Mouse (Mus musculus) left cerebral cortex, adult 18-20 months (tissue): Measurements from ENCODE around the gene Hivep3. TPM values are rescaled to one million over a fixed set of nuclear protein-coding genes. Genes with fewer than 3 reads are reported as not detected.

ENCODE experiments used
- DNase-seq, 2 experiments: peaks; one replicate each; pipeline ENCODE4 v3.0.0; 2021 to 2022; ENCODE audit warnings: low spot score in 2 of 2, mixed read lengths in 1 of 2
- total RNA-seq, 2 experiments: library from RNA; stranded (reverse); gene quantifications; 2 replicates each; pipeline ENCODE4 v1.2.3; 2021

The Hivep3 gene
- total RNA-seq, 2 experiments from 2014 or later: 56.0 to 56.9 TPM

DNA sequence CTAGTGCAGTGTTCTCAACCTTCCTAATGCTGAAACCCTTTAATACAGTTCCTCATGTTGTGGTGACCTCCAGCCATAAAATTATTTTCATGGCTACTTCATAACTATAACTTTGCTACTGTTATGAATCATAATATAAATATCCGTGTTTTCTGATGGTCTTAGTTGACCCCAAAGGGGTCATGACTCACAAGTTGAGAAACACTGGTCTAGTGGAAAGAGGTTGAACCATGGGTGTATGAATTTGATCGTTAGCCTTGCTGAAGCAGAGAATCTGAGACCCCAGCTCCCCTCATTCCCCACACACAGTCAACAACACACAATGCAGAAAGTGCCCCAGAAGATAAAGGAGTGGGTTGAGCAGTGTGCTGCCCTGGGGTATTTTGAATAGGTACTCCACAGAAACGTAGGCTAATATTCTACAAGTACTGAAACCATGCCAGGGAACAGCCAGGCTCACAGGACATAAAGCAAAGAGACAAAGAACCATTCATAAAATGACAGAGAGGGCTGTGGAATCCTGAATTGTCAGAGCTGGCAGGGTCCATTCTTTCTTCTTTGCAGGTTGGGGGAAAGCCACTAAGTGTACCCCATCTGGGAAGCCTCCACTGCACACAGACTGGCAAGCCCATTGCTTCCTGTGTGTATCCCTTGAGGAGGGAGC, 212.8 kb downstream of the Hivep3 start:
- DNase-seq: no peak

DNA sequence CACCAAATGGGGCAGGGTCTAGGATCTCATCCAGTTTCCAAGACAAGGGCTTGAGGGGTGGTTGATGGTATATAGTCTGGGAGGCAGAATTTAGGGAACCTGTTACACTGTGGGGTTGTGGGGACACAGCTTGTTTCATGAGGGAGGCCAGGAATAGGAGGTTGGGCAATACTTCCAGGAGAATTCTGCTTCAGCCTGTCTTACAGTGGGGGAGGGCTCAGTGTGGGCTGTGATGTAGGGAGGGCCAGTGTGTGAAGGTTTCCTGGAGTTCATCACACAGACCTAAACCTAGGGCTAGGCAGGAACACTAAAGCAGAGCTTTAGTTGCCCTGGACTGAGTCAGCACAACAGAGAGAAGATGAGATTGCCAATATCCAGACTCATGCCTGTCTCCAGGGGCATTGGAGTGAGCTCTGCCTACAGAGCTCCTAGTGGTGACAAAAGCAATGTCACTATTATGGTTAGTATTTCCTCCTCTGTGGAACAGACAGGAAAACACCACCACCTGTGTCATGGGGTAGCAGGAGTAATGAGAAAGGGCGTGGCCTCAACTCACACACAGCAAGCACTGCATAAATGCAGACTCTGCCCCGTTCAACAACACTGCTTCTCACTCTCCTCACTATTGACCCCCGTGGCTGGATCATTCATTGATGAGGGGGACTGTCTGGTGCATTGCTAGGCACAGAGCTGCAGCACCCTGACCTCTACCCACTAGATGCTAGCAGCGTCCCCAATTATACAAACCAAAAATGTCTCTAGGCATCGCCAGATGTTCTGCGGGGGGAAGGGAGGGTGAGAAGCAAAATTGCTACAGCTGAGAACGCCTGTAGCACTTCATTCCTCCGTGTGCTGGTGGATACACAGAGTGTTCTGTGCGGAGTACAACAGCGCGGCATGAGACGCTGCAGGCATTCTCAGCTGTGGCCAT, 213.9 kb downstream of the Hivep3 start:
- DNase-seq: no peak

DNA sequence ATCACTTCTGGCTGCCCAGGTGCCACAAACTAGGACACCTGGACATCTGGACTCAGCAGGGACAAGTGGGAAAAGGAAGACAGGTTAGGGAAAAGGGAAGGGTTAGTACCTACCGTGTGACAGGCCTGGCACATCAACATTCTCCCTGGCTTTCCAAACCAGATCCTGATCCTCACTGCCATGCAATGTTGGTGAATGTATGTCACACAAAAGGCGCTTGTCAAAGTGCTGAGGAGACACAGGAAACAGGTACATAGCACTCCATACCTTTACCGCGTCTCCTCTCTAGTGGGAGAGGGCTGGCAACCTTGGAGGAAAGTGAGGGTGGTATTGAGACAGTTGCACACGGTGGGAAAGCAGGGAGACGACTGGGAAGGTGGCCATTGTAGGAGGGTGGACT, 214.8 kb downstream of the Hivep3 start:
- no peak for DNase-seq

DNA sequence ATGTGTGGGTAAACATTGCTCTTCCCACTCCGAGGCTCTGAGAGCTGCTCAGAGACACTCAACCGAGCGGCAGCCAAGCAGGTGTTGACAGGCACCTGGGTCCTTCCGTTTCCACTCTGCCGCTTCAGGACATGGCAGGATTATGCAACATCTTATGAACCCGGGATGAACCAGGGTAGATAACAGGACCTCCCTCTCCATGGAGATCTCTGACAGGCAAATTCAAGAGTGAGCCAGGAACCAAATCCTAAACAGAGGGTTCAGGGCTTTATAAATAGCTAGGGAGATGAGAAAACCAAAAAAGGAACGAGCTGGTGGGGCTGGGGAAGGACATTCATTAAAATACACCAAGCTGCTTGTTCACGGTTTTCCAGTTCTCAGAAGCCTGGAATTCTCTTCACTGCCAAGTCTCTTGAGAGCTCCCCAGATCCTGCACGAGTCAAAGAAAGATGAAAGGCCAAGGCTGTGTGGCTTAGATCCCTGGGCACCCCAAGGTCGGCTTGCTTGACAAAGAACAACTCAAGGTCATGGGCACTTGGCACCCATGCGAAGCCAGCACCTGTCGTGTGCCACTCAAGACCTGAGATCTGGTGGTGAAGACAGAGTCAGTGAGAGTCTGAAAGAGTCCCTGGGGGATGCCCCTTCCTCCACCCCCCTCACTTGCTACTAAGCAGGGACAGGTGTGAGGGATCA, 215.5 kb downstream of the Hivep3 start:
- DNase-seq: peak in 1 of 2 experiments; percentile 45

DNA sequence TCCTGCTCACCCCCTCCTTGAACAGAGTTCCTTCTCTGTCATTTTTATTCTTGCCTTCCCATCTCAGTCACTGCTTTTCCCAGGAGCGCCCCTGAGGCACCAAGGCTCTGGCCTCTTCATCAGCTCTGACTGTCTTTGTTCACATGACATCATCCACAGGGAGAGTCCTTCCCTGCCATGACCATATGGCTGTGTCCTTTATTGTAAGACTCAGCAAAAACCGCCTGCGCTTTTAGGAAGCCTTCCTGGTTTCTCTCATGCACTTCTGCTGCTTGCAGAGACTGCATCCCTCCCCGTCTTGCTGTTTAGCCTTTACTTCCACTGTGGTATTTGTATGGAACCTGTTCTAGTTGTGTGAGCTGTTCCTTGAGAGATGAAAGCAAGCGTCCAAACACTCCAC, 216.6 kb downstream of the Hivep3 start:
- peak in 1 of 2 experiments; percentile 48 for DNase-seq

DNA sequence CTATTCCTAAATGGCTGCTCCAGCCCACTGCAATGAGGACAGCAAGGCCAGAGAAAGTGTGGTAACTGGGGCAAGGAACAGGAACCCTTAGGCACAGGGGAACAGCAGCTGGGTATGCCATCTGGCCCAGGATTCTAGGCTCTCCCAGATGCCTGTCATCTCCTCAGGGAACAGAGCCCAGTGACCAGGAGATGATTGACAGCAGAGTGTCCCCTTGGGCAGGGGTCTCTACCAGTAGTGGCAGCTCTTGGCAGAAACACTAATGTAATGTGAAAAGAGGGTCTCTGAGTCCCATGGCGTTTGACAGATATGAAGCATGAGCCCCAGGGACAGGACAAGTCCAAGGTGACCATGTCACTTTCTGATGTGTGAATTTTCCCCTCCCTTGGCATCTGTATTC, 217.5 kb downstream of the Hivep3 start:
- DNase-seq: no peak

DNA sequence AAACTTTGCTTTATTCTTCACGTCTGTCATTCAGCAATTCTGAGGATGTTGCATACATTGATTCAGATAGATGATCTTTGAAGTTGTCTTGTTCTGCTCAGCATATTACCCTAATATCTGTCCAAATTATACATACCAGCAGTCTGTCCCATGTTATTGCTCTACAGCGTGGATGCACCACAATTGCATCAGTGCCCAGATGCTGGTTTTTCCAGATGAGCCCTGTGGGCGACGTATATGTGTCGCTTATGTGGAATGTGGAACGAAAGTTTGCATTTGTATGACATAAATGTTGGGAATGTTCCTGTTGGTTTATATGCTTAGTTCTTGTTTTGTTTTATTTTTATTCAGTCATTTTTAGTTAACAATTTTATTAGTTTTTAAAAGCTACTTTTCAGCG, 221.4 kb downstream of the Hivep3 start:
- DNase-seq: no peak

DNA sequence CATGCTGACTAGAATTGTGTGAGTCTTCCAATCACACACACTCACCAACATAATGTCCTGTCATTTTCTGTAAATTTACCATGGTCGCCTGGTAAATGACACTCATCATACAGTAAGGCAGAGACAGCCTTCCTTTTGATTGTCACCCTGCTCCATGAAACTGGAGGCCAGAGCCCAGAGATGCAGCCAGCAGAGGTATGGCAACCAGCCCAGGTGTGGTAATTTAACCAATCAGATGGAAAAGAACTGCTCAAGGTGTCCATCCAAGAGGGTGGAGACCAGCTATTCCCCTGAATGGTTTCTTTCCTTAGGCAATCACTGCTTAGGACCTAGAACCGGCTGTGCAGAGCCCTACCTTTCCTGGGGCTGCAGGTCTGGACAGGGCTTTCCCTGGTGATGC, 224.4 kb downstream of the Hivep3 start:
- no peak for DNase-seq

DNA sequence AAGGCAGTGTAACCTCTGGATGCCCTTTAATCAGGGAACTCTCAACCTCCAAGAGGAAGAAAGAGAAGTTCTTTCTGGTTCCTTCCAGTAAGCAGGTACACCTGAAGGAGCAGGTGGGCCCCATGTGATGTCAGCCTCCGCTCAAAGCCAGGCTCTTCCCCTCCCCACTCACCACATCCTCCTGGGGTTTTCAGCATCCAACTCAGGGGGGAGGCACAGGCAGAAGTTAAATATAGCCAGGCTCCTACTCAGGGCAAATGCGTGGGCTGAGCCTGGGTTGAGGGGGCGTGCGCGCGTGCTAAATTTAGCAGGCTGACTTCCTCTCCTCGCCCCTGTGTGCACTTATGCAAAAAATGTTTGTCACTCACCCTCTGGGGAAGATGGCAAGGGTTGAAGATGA, 225.7 kb downstream of the Hivep3 start:
- DNase-seq: no peak

DNA sequence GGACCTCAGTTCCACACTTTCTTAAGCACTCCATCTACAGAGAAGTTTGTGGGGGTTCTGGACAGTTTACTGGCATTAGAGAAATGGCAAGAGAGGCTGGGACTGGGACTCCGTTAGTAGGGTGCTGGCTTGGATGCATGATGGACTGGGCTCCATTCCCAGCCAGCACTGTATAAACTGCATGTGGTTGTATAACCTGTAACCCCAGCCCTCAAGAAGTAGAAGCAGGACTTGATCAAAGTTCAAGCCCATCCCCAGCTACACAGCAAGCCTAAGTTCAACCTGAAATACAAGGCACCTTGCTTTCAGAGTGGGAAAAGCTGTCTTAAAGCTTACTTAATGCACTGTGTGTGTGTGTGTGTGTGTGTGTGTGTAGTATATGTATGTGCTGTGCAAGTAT, 226.3 kb downstream of the Hivep3 start:
- DNase-seq: no peak

DNA sequence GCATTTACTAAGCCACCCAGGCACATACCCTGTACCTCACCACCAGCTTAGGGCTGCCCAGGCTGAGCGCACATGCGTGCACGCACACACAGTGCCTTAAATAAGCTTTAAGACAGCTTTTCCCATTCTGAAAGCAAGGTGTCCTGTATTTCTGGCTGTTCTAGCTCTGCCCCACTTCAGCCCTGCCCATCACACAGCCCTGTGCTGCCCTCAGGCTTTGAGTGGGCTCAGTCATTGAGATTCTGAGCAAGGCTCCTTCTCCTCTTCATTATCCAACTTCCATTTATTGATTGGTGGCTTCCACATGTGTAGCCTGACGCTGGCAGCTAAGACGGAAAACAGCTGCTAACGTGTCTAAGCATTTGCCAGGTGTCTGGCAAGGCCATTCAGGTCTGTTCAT, 226.9 kb downstream of the Hivep3 start:
- DNase-seq: no peak

DNA sequence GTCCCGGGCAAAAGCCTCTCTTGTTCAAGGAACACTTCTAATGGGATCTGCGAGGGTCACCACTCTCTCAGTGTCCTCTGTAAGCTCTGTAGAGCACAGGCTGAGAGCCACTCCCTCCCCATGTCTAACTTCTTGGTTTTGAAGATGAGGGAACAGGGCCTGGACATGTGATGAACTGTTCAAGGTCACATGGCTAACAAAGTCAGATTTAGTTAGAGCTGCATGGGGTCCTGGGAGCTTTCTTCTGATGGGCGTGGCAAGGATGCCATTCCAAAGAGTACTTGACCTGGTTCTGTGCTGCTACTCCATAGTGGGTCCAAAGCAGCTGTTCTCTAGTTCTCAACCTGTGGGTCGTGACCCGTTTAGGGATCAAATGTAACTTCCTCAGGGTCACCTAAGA, 227.6 kb downstream of the Hivep3 start:
- DNase-seq: no peak

DNA sequence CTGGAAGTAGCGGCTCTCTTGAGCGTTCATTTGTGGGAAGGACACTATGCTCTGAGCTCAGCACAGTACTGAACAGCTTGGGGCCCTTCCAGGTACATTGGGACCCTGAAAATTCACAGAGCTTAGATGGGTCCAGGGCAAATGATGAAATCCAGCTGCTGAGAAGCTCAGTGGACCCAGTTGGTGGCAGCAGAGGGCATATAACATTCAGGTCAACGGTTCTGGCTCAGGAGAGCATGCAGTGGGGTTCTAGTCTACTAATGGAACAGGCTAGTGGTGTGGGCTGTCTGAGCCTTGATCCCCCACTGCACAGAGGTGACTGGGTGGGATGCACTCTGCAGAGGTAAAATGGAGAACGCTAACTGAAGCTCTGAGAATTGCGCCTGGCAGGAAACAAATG, 228.5 kb downstream of the Hivep3 start:
- DNase-seq: no peak

DNA sequence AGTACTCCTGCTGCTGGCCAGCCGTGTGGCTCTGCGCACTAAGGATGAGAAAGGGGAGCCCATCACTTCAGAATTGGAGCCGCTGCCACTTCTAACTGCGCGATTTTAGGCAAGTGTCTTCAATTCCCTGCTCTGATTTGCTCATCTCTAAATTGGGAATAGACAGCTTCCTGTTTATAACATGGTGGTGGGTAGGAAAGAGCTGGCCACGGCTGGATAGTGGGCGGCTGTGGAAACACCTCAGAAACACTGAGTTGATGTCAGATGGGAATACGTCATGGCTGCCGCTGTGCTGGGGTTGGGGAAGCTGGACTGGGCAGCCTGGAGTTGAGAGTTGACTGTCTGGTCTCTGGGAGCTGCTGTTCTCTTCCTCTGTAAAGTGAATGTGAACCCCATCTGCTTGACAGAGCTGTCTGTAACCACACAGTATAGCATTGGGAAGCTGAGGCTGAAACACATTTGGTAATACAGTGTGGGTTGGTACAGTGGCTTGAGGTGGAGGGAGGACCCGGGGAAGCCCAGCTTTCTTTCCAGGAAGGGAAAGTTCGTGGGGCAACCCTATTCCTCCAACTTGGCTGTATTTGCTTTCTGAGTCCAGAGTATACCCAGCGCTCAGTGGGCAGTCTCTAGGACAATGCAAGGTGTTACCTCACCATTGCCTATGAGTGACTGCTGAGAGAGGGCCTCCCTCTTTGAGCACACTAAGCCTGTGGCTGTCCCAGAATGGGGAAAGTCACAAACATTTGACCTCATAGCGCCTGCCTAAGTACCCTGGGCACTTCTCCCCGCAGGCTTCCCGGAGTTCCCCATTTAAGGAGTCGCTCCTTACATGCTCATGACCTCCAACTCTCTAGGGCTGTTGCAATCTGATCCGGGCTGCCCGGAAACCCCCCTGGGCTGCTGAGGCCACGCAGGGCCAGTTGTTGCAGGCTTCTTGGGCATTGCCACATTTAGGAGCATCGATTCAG, 232.8 kb downstream of the Hivep3 start:
- peak; percentile 74 to 81 for DNase-seq

DNA sequence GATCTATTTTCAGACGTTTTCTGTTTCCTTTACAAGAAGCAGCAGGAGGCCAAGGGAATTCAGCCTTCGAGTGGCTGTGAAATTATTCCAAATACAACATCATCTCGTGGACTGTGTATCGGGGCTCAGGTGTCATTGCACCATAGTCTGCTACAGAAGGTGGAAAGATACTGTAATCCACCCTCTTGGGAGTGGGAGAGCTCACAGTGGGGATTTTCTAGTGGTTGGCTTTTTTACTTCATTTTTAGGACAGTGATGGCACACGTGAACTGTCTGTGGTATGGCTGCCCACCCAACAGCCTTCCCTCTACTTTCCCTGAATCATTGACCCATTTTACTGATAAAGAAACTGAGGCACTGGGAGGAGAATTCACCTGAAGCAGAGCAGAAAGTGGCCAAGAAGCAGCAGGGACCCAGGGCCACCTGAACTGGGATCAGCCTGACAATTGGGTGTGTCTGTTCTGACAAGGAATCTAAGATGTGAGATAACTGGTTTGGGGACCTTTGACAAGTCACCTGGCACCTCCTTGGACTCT, 233.6 kb downstream of the Hivep3 start:
- no peak for DNase-seq

DNA sequence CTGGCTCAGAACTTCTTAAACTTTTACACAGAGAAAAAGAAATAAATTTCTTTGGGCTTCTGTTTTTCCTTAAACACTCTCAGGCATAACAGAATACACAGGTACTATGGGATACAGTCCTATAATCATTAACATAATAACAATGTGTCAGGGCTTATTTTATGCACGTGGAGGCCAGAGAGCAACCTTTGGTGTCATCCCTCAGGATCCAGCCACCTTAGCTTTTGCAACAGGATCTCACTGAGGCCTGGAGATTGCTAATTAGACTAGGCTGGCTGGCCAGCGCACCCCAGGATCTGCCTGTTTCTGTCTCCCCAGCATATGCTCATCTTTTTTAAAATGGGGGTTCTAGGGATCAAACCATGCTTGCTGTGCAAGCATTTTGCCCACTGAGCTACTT, 234.1 kb downstream of the Hivep3 start:
- DNase-seq: no peak

DNA sequence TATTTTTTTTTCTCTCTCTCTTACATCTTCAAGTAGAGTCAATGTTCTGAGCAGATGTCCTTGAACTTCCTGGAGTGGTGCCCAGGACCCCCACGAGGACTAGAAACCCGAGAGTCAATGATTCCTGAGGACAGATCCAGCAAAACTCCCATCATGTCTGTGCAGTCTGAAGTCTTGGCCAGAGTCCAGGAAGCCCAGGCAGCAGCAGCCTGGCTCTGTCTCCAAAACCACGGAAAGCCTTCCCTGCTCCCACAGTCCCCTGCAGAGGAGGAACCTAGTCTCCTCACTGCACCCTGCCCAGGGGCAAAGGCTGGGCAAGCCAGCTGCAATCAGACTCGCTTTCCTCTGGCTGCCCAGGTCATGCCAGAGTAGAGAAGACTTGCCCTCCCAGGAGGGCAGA, 234.5 kb downstream of the Hivep3 start:
- no peak for DNase-seq

DNA sequence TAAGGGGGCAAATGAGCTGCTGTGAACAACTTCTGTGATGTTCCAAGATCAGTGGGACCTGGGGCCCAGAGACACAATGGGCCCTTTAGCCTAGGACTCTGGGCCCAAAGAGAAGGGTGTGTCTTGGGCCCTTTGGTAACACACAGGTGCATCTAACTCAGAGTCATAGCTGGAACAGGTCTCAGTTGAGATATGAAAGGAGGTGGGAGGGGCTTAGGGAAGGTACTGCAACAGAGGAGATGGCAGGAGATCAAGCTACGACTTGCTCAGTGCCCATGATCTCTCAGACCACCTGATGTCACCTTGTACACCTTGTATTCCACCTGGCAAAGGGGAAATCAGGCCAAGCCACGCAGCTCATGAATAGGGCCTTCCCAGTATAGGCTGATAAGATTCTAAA, 235.3 kb downstream of the Hivep3 start:
- DNase-seq: no peak

DNA sequence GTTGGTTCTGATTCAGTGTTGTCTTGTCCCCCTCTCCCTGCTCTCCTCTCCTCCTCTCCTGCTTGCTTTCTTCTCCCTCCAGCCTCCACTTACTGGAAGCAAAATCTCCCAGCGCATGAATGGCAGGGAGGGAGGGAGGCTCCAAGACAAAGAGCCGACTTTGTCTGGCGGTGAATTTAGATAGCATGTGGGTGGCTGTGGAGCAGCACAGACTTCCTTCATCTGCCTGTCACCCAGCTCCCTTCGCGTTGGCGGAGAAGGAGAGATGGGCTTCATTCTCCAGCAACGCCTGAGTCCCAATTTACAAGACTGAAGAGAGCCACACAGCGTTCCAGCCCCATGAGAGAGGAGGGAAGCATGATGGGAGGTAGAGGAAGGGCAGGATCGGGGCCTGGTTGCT, 236.6 kb downstream of the Hivep3 start:
- DNase-seq: peak; percentile 74 to 86

DNA sequence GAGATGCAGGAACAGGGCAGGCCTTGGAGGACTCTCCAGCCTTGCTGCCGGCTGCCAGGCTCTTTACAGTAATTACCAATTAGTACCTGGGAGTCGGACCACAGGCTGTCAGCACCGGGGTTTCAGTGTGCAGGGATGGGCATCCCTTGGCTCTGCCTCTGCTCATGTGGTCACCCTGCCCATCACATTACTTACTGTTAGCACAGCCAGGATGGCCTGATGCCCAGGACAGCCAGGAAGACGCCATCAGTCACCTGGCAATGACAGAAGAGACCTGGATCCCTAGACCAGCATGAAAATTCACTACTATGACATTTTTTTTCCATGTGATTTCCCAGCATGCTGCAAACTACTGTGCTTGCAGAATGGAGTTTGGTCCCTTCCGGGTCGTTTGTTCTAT, 238.8 kb downstream of the Hivep3 start:
- no peak for DNase-seq
